Mouse (Mus musculus): ENCODE results near the gene Foxred1.

DNA sequence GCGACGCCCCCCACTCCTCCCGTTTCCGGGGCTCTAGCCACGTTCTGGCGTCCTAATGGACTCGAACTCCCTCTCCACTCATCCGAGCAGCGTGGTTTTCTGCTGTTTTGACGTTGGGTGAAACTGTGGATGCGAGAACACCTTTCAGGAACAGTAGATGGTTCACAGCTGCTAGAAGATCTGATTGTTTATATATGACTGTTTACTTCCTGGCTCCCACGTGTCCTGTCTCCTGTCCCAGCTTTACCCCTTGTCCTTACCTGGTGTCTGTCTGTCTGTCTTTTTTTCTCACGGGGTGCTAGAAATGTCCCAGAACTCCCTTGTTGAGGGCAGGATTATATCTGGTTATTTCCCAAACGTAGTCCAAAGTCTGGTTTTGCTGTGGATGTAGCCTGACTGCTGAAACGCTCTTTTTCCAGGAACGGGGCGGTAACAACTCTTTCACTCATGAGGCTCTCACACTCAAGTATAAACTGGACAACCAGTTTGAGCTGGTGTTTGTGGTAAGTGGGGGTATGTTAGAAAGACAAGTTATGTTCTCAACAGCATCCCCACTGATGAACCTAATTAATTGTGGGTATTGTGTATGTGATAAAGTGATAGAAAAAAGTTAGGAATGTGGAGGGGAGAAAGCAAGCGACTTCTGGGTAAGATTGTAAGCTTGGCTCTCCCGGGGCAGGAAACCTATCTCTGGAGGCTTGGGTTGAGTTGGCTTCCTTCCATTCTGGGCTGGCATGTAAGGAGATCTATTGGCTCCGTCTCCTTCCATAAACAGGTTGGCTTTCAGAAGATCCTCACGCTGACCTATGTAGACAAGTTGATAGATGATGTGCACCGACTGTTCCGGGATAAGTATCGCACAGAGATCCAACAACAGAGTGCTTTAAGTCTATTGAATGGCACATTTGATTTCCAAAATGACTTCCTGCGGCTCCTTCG is 987 bp upstream of the Foxred1 start:
- TF ChIP-seq CTCF (IDR thresholded peaks at IDR 0.05; ENCODE audit: low read depth) (no peak), EP300 (IDR thresholded peaks at IDR 0.05; ENCODE audit: low read depth) (no peak)

Measured in liver, embryonic 14.5 days (tissue).